Mouse (Mus musculus): ENCODE results near the gene Pomt2.

The Pomt2 gene

GRCm38 (mm10) chr12:87127256-87127655, 20.5 kb downstream of the Pomt2 start:
- DNase-seq: no peak

DNA sequence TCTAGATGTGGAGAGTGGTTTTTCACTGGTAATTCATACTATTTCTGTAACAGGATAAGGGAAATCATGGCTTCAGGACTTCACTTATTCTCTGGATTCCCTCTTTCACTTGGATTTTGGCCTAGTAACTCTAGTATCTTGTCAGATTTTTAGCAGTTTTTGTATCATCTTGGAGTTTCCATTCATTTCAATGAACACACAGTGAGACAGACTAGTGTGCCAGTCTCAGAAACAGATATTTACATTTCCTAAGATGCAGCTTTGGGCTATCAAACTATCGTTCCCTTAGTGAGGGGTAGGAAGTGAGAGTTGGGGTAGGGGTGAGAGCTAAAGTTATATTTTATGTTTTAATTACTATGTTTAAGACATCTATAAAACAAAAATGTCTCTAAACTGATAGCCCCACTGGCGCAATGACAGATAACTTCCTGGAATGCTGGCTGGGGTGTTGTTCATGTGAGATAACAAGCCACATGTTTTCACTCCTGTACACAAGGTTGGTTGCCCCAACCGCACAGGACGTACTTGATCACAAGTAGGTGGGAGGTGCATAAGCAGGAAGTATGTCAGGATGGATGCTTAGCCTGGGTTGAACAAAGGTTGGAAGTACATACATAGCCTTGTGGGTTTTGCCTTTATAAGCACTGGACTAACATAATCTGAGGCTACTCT, 25.7 kb downstream of the Pomt2 start:
- DNase-seq: no peak

DNA sequence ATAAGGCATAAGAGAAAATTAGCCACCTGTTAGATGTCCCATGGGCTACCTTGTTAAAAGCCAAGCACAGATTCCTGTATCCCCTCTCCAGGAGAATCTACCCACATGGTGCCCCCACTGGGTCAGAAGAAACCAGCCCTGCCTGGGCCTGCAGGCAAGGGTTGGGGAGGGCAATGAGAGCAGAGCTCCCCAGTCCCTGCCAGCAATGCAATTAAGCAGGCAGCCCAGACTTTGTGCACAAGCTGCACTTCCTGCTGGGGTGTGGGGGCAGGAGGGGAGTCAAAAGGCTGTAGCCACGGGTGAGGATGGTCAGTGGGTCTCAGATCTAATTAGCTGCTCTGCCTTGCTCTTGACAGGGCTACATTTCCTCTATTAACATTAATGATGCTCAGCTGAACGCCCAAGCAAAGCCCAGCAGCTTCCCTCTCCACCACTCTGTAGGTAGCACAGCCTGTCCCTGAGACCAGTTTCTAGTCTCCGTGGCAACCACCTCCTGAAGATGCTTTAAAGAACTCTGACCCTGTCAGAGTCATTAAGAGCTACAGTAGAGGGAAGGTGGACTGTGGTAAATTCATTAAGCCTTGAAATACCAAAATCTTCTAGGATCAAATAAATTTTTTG, 40.3 kb downstream of the Pomt2 start:
- no peak for DNase-seq

- DNase-seq: no peak
Measured at GRCm38 (mm10) chr12:87104796-87105195, 43.0 kb downstream of the Pomt2 start.

GRCm38 (mm10) chr12:87103471-87103870, 44.3 kb downstream of the Pomt2 start:
- DNase-seq: no peak

GRCm38 (mm10) chr12:87102165-87102631, 45.6 kb downstream of the Pomt2 start, which contains the start of gene Ngb:
Gene Ngb (minus strand): TSS chr12:87102539.
- peak in 1 of 2 experiments; percentile 5 for DNase-seq

GRCm38 (mm10) chr12:87100331-87100730, 47.4 kb downstream of the Pomt2 start:
- DNase-seq: no peak

- DNase-seq: no peak
Measured at GRCm38 (mm10) chr12:87093671-87094070, 54.1 kb downstream of the Pomt2 start.

GRCm38 (mm10) chr12:87093249-87093648, 54.5 kb downstream of the Pomt2 start:
- DNase-seq: peak; percentile 20 to 22

DNA sequence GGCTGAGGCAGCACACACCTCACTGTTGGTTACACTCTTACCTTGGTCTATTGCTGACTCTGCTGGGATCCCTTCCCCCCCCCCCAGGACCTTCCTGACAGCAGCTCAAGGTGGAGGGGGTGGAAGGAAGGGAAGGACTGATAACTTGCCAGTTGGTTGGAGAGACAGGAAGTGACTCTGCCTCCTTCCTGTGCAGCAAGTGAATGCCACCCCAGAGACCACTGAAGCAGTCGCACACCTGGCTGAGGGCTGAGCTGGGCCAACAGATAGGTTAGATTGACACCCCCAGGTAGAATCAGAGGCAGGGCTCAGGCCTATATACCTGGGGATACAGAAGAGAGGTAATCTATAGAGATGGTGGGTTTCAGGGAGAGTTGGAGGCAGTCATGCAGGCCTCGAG, 55.9 kb downstream of the Pomt2 start:
- DNase-seq: no peak

GRCm38 (mm10) chr12:87089701-87090100, 58.1 kb downstream of the Pomt2 start:
- no peak for DNase-seq

DNA sequence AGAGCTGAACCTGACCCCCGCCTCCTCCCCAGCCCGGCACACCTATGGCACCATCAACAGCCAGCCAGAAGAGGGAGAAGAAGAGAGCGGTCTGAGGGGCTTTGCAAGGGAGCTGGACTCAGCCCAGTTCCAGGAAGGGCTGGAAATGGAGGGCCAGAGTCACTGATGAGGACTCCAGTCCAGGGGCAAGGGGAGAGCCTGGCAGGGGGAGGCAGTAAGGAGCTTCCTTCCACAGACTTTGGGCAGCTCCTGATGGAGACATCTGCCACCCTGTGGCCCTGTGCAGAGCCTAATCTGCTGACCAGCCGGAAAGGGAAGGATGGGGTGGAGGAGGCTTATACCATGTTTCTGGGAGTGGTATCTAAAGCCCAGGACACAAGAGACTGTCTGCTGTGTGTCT, 58.5 kb downstream of the Pomt2 start:
- no peak for DNase-seq

GRCm38 (mm10) chr12:87088331-87088730, 59.4 kb downstream of the Pomt2 start:
- no peak for DNase-seq

- DNase-seq: no peak
Measured at GRCm38 (mm10) chr12:87087236-87087635, 60.5 kb downstream of the Pomt2 start.

GRCm38 (mm10) chr12:87082797-87083196, 65.0 kb downstream of the Pomt2 start:
- no peak for DNase-seq

DNA sequence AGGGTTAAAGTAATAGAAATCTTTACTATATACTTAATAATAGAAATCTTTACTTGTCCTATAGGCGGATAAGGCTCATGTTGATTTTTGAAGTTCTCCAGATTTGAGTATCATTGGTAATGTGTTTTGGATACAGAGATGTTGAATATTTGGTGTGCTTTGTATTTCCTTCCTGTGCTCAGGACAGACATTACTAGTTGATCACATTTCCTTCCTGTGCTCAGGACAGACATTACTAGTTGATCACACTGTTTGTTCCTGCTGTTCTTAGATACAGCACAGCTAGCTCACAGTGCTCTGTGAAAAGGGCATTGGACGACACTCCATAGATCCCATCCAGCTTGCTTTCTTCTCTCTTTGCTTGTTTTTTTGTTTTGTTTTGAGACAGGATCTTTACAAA, 71.2 kb downstream of the Pomt2 start:
- no peak for DNase-seq

- no peak for DNase-seq
Measured at GRCm38 (mm10) chr12:87070520-87070919, 77.2 kb downstream of the Pomt2 start.

DNA sequence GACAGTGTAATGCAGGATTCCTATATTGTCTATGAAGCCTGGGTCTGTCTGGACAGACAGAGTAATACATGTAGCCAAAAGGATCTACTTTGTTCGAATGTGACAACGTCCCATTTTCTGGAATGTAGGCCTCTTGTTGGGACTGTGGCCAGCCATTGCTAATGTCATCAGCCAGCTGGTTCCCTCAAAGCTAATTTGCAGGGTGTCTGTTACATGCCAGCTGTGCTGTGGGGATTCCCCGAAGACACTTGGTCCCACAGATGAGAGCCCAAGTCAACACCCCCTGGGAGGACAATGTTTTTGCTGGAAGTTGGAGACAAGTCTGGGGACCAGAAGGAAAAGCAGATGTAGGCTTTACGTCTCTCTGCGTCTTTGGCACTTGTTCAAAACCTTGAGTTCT, 81.3 kb downstream of the Pomt2 start:
- DNase-seq: no peak

DNA sequence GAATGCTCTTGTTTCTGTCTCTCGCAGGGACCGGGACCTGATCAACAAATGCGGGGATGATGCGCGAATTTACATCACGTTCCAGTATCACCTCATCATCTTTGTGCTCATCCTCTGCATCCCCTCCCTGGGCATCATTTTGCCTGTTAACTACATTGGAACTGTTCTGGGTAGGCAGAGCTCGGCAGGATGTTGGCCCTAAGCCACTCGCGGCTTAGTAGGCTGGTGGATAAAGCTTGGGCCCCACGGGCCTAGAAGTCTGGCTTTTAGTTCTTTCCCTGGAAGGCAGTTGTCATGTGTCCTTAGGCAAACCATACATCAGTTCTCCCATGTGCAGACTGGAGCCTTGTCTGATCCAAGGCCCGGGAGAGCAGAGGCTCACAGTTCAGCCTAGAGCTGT, 82.3 kb downstream of the Pomt2 start:
- DNase-seq: no peak

DNA sequence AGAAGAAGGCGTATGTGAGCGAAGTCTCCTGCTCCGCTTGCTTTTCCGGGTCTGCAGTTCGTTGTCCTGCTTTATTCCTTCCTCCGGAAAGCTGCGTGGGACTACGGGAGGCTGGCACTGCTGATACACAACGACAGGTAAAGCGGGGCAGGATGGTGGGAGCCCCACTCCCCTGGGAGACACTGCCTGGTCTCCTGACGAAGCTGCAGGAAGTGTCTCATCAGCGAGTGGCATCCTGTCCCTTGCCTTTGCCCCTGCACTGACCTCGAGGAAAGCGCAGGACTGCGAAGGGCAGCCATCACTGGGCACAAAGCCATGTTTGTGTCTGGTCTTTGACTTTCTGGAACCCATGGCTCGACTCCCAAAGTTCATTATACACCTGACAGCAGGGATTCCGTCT, 90.7 kb downstream of the Pomt2 start:
- no peak for DNase-seq
